Mouse (Mus musculus) heart, postnatal 0 days (tissue): ENCODE data around the gene Olfr960.

ENCODE experiments used
- CTCF ChIP-seq: IDR thresholded peaks from 2 replicates; pipeline ENCODE4 v1.5.1; 2016; ENCODE audit warnings: antibody characterized with exemption, control low read depth, low read depth
- EP300 ChIP-seq: IDR thresholded peaks from 2 replicates; pipeline ENCODE4 v1.6.1; 2016; ENCODE audit warnings: antibody characterized with exemption, low read depth

DNA sequence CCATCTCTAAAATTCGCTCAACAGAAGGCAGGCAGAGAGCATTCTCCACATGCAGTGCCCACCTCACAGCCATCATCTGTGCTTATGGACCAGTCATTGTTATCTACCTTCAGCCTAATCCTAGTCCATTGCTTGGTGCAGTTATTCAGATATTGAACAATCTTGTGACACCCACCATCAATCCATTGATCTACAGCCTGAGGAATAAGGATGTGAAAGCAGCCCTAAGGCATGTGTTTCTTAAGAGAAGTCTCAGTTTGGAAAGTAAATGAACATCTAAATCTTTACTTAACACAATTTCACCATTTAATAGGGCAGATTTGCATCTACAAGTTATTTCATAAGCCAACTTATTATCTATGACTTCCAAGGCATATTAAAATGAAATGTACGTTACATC lies 48.5 kb downstream of the Olfr960 start:
- no peak for TF ChIP-seq CTCF
- TF ChIP-seq EP300, result no peak
